Mouse (Mus musculus) cerebellum, adult 8-10 months (tissue): ENCODE measurements around the gene Snx22.

Source experiments
- DNase-seq: peaks from one replicate; pipeline ENCODE4 v3.0.0; 2022

Gene Snx22

GRCm38 (mm10) chr9:66069583-66069982, at the start of gene Snx22:
Gene Snx22 (minus strand): TSS chr9:66069719.
- DNase-seq: peak; percentile 85

GRCm38 (mm10) chr9:66116890-66117289, 47.4 kb upstream of the Snx22 start:
- DNase-seq: no peak

DNA sequence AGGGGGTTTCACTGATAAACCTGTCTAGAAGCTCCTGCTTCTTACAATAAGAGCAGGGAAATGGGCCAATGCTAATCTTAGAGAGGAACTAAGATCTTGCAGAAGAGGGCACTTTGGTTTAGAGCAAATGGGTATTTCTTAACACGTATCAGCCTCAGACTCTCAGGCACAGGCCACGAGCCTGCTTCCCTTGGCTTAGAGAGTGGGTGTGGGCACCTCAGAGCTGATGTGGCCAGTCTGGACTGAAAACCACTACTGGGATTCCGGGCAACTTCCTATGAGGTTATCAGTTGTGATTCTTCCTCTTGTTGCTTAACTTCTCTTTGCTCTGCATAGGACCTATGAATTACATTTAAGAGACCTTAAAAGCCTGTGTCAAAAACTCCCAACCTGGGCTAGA, 44.8 kb upstream of the Snx22 start:
- no peak for DNase-seq

GRCm38 (mm10) chr9:66110611-66111379, 41.3 kb upstream of the Snx22 start:
- no peak for DNase-seq

- no peak for DNase-seq
Measured at GRCm38 (mm10) chr9:66110126-66110525, 40.6 kb upstream of the Snx22 start.

GRCm38 (mm10) chr9:66109574-66109973, 40.1 kb upstream of the Snx22 start:
- DNase-seq: no peak

DNA sequence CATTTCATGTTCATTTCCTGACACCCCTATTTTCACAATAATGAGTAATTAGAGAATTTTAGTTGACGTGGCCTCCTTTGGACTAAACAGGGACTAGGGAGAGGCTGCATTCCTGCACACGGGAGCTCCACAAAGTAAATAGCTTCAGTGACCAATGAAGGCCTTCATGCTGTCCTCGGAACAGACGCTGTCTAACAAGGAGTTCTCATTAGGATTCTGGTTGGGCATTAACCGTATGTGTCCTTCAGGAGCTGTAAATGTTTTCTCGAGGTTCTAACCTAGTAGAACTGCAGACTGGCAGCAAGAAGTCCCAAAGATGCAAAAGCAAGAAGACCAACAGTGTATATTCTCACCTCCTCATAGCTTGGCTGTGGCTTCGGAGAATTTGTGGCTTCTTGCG, 35.6 kb upstream of the Snx22 start:
- DNase-seq: no peak

GRCm38 (mm10) chr9:66104601-66105000, 35.1 kb upstream of the Snx22 start:
- DNase-seq: no peak

DNA sequence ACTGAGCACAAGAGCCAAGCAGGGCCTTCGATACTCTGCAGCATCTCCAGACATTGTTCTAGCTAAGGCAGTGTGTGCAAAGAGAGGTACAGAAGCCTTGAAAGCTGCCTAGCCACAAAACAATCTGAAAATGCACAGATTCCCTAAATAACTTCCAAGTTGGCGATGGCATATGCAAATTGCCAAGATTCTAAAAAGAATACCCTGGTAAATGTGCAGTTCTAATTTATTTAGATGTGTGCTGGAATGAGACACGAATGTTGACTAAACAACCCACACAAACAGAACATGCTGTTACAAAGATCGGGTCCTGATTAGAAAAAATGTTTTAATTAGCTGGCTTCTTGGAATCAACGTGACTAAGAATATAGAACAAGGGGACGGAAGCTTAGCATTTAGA, 33.1 kb upstream of the Snx22 start:
- no peak for DNase-seq

DNA sequence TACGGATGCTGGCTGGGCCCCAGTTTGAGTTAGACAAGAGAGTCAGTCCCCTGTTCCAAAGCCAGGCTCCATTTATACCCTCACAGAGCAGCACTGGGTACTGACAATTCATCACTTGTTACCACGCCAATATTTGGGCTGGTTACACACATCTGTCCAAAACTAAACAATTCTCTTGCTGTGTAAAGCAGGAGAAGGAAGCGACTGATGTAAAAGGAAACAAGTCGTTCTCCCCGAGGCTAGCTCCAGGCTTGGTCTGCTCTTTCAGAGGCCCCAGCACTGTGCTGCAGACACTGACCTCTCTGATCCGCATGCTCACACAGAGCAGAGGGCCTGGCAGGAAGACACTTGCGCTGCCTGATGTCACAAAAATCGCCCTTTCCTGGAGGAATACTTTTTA, 32.1 kb upstream of the Snx22 start:
- DNase-seq: no peak

DNA sequence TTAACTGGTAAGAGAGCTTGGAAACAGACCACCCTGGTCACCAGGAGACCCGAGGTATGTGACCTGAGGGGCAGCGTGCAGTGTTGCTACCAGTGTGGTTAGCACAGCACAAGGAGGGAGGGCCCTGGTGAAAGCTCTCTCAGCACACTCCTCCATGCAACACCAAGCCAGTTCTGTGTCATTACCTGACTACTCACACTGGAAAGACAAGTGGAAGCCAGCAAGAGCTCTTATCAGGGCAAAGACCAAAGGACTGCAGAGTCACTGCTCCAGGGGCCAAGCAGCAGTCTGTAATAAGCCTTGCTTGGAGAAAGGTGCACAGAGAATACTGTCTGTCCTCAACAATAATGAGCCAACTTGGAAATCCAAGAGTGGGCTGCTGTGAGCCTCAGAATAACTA, 23.1 kb upstream of the Snx22 start:
- DNase-seq: no peak

- no peak for DNase-seq
Measured at GRCm38 (mm10) chr9:66091327-66092231, 22.1 kb upstream of the Snx22 start.

DNA sequence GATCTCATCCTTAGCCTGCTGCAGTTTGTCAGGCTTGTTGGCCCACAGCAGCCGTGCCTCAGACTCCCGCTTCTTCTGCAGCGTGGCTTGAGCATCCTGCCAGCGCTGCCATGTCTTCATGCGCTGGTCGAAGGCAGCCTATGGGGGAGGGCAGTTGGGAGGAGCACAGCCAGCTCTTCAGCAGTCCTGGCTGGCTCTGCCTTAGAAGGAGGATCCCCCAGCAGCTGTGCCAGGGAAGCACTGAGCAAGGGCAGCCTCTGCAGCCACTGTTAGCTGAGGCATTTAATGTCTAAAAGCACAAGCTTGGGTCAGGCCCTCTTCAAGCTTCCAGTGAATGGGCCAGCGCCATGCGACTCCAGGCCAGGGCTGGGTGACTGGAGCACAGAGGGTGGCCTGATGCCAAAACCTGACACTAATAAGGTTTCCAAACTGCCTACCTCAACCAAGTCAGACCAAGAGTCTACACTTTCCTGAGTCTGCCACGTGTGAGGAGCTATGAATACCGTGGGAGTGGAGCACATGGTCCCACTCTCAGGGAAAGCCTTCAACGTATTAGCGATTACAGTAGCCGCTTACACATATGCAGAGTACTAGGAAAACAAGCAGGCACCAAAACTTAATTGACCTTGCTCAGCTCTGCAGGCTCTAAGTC, 21.2 kb upstream of the Snx22 start:
- no peak for DNase-seq

DNA sequence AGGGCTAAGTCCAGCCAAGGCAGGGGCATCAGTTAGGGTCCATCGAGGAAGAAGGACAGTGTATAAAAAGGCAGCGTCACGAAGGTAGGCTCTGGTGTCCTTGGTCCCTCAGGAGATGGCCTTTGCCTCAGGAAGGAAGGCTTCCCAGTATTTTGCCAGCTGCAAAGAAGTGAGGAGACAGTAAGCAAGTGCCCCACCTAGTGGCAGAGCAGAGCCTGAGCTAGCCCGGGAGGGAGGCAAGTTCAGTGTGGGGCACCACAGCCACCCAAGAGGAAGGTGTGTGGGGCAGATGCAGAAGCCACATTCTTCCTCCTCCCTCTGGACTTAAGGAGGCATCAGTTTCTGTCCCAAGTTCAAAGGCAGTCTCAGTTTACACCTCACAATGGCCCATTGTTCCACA, 18.9 kb upstream of the Snx22 start:
- peak; percentile 41 for DNase-seq

- no peak for DNase-seq
Measured at GRCm38 (mm10) chr9:66087062-66087461, 17.5 kb upstream of the Snx22 start.

- DNase-seq: no peak
Measured at GRCm38 (mm10) chr9:66084171-66084570, 14.7 kb upstream of the Snx22 start.

DNA sequence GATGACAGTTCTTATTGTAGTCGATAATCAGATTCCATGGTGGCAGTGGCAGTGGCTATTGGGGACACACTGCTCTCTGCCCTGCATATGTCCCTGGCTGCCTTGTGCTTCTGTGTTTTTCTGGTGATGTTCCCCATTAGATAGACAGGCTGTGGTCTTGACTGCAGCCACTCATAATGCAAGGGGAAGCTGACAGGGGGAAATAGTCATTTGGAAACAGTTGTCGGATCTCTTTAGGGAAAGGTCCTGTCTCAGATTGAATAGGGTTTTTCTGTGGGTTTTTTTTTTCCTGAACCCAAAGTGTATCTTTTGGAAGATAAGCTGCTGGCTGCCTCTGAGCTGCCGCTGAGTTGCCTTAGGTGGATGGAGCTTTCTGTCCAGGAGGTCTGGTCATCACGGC, 12.5 kb upstream of the Snx22 start:
- no peak for DNase-seq

DNA sequence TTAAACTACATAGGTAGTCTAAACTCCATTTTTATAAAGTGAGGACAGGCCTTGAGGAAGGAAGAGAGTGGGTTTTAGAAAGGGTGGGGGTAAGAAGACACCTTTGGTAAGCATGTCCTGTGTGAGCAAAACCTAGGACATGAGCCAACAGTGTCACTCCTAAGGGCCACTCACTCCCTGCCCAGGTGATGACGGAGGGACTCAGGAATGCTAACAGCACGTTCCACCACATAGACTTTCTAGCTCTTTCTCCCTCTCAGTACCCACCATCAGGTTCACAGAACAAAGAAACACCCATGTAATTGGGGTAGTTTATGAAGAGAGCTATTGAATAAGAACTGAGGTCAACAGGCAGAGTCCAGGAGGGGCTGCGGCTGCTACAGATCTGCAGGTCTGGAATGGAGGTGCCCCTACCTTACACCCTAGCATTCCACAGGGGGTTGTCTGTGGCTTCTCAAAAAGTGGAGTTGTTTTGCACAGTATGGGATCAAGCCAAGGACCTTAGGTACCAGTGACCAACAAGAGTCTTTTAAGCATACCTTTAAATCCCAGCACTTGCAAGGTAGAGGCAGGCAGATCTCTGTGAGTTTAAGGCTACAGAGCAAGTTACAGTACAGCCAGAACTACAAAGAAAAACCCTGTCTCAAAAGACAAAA, 11.4 kb upstream of the Snx22 start:
- DNase-seq: no peak

DNA sequence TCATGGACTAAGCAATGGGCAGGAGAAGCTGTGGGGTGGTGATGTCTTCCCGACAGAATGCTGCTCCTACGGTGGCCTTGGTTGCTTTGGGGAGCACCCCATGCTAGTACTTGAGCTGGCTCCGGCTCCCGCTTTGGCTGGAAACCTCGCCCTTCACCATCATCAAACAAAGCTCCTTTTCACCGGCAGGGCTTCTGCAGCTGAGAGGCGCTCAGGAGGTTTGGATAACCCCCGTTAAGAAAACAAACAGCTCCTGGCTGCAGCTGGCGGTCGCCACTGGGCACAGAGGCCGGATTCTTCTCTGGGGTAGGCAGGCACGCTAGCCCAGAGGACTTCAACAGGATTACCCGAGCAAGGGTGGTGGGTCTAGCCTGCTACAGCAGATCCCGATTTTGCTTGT, 9.0 kb upstream of the Snx22 start:
- no peak for DNase-seq

- no peak for DNase-seq
Measured at GRCm38 (mm10) chr9:66078072-66078471, 8.6 kb upstream of the Snx22 start.

DNA sequence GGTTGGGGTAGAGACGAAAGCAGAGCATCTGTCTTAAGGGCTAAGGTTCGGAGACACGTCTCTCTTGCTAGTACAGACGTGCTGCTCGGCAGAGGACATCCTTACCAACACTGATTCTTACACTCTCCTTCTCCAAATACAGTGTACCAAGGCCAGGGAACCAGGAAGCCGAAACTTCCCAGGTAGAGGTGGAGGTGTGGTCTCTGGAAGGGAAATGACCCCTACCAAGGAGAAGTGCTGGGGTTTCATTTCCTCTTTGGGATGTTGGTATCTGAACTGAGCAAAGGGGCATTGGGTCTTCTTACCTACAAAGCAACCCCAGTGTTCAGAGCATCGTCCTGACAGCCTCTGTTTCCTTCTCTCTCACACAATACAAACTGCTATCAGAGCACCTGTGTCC, 3.2 kb upstream of the Snx22 start:
- DNase-seq: no peak

DNA sequence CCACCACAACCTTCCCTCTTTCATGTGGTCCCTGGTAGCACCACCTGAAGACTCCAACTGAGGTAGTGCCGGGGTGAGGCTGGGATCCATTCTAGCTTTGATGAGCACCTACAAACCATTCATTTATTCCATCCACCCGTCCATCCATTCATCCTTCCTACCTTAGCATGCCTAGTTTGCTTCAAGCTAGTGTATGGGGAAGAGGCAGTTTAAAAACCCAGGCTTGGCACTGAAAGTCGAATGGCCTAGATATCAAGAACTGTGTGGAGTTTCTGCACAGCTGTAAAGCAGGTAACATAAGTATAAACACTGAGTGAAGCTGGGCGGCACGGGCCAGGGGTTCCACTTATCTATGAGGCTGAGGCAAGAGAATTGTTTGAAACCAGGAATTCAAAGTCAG, 632 bp upstream of the Snx22 start:
- no peak for DNase-seq

DNA sequence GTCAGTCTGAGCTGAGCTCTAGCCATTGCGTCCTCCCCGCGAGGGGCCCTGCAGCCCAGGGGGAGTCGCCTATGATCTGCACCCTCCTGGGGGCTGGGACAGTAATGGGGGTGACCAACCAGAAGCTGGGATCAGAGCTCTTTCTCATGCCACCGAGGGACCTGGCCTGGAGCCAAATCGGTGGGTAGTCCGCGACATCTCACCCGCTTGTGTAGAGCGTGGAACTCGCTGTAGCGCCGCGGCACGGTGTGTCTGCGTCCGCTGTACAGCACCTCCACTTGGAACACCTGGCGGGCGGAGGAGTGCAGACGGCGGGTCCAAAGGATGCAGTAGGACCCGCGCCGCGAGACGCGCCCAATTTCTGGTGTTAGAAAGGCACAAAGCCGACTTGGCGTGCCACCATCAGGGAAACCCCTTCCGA, 538 bp downstream of the Snx22 start:
- DNase-seq: peak; percentile 40
